Mouse (Mus musculus): ENCODE data around the gene Rarb. TPM values are rescaled to one million over a fixed set of nuclear protein-coding genes. Genes with fewer than 3 reads are reported as not detected.
"Not testable (repeated sequence)": the region's sequence is repeated elsewhere in the genome, so short reads cannot be mapped to it uniquely, and the experiment has no call there.

Gene Rarb
- polyA plus RNA-seq, 1 experiment from 2014 or later: 13.9 TPM

DNA sequence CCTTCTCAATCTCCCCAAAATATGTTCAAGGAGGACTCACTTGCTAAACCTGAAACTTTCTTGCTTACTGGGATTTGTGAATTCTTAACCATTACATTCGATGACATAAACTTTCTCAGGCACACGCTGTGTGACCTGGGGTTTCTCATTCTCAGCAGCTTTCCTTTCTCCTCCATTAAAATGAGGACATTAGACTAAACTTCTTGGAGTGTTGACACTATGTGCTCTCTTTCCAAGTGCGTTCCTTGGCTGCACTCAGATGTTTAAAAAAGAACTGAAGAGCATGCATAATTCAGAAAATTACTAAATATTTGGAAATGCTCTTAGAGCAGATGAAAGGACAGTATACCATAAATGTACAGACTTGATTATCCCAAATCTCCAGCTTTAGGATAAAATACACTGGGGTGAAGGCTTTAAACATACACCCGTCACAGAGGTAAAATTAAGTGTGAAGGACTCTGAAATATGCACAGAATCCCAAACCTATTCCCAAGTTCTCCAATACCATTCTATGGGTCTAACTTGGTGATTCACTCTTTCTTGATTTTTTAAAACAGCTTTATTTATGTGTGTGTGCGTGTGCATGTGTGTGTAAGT is 36.9 kb downstream of the Rarb start:
- Histone ChIP-seq H3K4me3 (ENCODE audit: low read depth, low read length) (no peak overlapping the region), H3K4me2 (ENCODE audit: low read length) (no peak overlapping the region), H3K27me3 (replicated peaks; ENCODE audit: control insufficient read depth, insufficient read depth, low read length) (no peaks in the 10 kb centered on the region), H3K27ac (ENCODE audit: low read depth, low read length) (no peak overlapping the region), H3K9ac (ENCODE audit: low read length) (no peak overlapping the region), H3K4me1 (ENCODE audit: control insufficient read depth, insufficient read depth, low read length) (no peaks in the 10 kb centered on the region), H3K36me3 (ENCODE audit: control insufficient read depth, insufficient read depth, low read length) (no peaks in the 10 kb centered on the region), H3K9me3 (replicated peaks; ENCODE audit: control insufficient read depth, low read length) (no peaks in the 10 kb centered on the region)
- WGBS: 90% methylated on average over 5 of the region's 5 CpGs
- no peak for DNase-seq (ENCODE audit: low spot score)
- ATAC-seq: no peak

GRCm38 (mm10) chr14:16776723-16777381 is 42.1 kb downstream of the Rarb start:
- H3K4me3 ChIP-seq (ENCODE audit: low read depth, low read length): no peak overlapping the region
- no peak overlapping the region for H3K9ac ChIP-seq (ENCODE audit: low read length)
- DNase-seq (ENCODE audit: low spot score) (no peak), ATAC-seq (no peak)
- no peak overlapping the region for H3K4me2 ChIP-seq (ENCODE audit: low read length)
- H3K9me3 ChIP-seq (replicated peaks; ENCODE audit: control insufficient read depth, low read length): no peaks in the 10 kb centered on the region
- H3K36me3 ChIP-seq (ENCODE audit: control insufficient read depth, insufficient read depth, low read length): no peaks in the 10 kb centered on the region
- H3K27ac ChIP-seq (ENCODE audit: low read depth, low read length): no peak overlapping the region
- WGBS: 85% methylated on average over 2 of the region's 2 CpGs
- H3K4me1 ChIP-seq (ENCODE audit: control insufficient read depth, insufficient read depth, low read length): no peaks in the 10 kb centered on the region
- no peaks in the 10 kb centered on the region for H3K27me3 ChIP-seq (replicated peaks; ENCODE audit: control insufficient read depth, insufficient read depth, low read length)

DNA sequence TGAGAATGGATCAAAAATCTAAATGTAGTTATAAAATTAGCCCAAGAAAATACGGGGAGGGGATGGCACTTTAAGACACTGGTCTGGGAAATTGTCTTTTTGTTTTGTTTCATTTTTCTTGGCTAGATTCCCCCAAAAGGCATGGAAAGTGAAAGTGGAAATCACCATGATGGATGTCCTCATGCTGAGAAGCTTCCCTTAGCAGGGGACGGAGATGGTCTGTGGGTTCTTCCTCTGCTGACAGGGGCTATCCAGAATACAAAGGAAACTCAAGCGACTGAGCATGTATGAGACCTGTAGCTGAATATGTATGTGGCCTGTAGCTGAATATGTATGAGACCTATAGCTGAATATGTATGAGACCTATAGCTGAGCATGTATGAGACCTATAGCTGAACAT is 46.0 kb downstream of the Rarb start:
- Histone ChIP-seq H3K27ac (ENCODE audit: low read depth, low read length) (no peak overlapping the region), H3K27me3 (replicated peaks; ENCODE audit: control insufficient read depth, insufficient read depth, low read length) (no peaks in the 10 kb centered on the region), H3K9ac (ENCODE audit: low read length) (no peak overlapping the region), H3K36me3 (ENCODE audit: control insufficient read depth, insufficient read depth, low read length) (no peaks in the 10 kb centered on the region), H3K4me3 (ENCODE audit: low read depth, low read length) (no peak overlapping the region), H3K4me1 (ENCODE audit: control insufficient read depth, insufficient read depth, low read length) (no peaks in the 10 kb centered on the region), H3K4me2 (ENCODE audit: low read length) (no peak overlapping the region), H3K9me3 (replicated peaks; ENCODE audit: control insufficient read depth, low read length) (no peaks in the 10 kb centered on the region)
- 73% methylated on average over 3 of the region's 3 CpGs for WGBS
- ATAC-seq: no peak
- no peak for DNase-seq (ENCODE audit: low spot score)

GRCm38 (mm10) chr14:16765891-16766290 is 53.1 kb downstream of the Rarb start:
- ATAC-seq: no peak

GRCm38 (mm10) chr14:16762773-16763172 is 56.2 kb downstream of the Rarb start:
- Histone ChIP-seq H3K27ac (ENCODE audit: low read depth, low read length) (no peak overlapping the region), H3K36me3 (ENCODE audit: control insufficient read depth, insufficient read depth, low read length) (no peaks in the 10 kb centered on the region), H3K27me3 (replicated peaks; ENCODE audit: control insufficient read depth, insufficient read depth, low read length) (no peaks in the 10 kb centered on the region), H3K4me2 (ENCODE audit: low read length) (no peak overlapping the region), H3K4me3 (ENCODE audit: low read depth, low read length) (no peak overlapping the region), H3K4me1 (ENCODE audit: control insufficient read depth, insufficient read depth, low read length) (no peaks in the 10 kb centered on the region), H3K9me3 (replicated peaks; ENCODE audit: control insufficient read depth, low read length) (no peaks in the 10 kb centered on the region), H3K9ac (ENCODE audit: low read length) (no peak overlapping the region)
- ATAC-seq (no peak), DNase-seq (ENCODE audit: low spot score) (peak; percentile 20)

More at GRCm38 (mm10) chr14:16765891-16766290, 53.1 kb downstream of the Rarb start:
- no peaks in the 10 kb centered on the region for H3K27me3 ChIP-seq (replicated peaks; ENCODE audit: control insufficient read depth, insufficient read depth, low read length)
- no peak overlapping the region for H3K9ac ChIP-seq (ENCODE audit: low read length)
- no peak overlapping the region for H3K27ac ChIP-seq (ENCODE audit: low read depth, low read length)
- no peaks in the 10 kb centered on the region for H3K4me1 ChIP-seq (ENCODE audit: control insufficient read depth, insufficient read depth, low read length)
- no peak overlapping the region for H3K4me3 ChIP-seq (ENCODE audit: low read depth, low read length)
- no peak for DNase-seq (ENCODE audit: low spot score)
- H3K9me3 ChIP-seq (replicated peaks; ENCODE audit: control insufficient read depth, low read length): no peaks in the 10 kb centered on the region
- no peak overlapping the region for H3K4me2 ChIP-seq (ENCODE audit: low read length)
- no peaks in the 10 kb centered on the region for H3K36me3 ChIP-seq (ENCODE audit: control insufficient read depth, insufficient read depth, low read length)
- 71% methylated on average over 1 of the region's 1 CpGs for WGBS

GRCm38 (mm10) chr14:16758773-16759434 is 60.1 kb downstream of the Rarb start:
- ATAC-seq (peak; percentile 18; the same call in 1 of the 2 replicates), DNase-seq (ENCODE audit: low spot score) (peak; percentile 36)
- Histone ChIP-seq H3K9me3 (replicated peaks; ENCODE audit: control insufficient read depth, low read length) (no peaks in the 10 kb centered on the region), H3K4me2 (ENCODE audit: low read length) (no peak overlapping the region), H3K36me3 (ENCODE audit: control insufficient read depth, insufficient read depth, low read length) (no peaks in the 10 kb centered on the region), H3K27me3 (replicated peaks; ENCODE audit: control insufficient read depth, insufficient read depth, low read length) (no peaks in the 10 kb centered on the region), H3K9ac (ENCODE audit: low read length) (no peak overlapping the region), H3K27ac (ENCODE audit: low read depth, low read length) (no peak overlapping the region), H3K4me1 (ENCODE audit: control insufficient read depth, insufficient read depth, low read length) (no peaks in the 10 kb centered on the region), H3K4me3 (ENCODE audit: low read depth, low read length) (no peak overlapping the region)
- 78% methylated on average over 6 of the region's 6 CpGs for WGBS

GRCm38 (mm10) chr14:16755601-16756000 is 63.4 kb downstream of the Rarb start:
- H3K27me3 ChIP-seq (replicated peaks; ENCODE audit: control insufficient read depth, insufficient read depth, low read length); H3K27ac ChIP-seq (ENCODE audit: low read depth, low read length); H3K9ac ChIP-seq (ENCODE audit: low read length); H3K4me2 ChIP-seq (ENCODE audit: low read length); H3K4me3 ChIP-seq (ENCODE audit: low read depth, low read length); DNase-seq (ENCODE audit: low spot score); H3K9me3 ChIP-seq (replicated peaks; ENCODE audit: control insufficient read depth, low read length); H3K4me1 ChIP-seq (ENCODE audit: control insufficient read depth, insufficient read depth, low read length); H3K36me3 ChIP-seq (ENCODE audit: control insufficient read depth, insufficient read depth, low read length); ATAC-seq: not testable (repeated sequence)
- 98% methylated on average over 1 of the region's 1 CpGs for WGBS

DNA sequence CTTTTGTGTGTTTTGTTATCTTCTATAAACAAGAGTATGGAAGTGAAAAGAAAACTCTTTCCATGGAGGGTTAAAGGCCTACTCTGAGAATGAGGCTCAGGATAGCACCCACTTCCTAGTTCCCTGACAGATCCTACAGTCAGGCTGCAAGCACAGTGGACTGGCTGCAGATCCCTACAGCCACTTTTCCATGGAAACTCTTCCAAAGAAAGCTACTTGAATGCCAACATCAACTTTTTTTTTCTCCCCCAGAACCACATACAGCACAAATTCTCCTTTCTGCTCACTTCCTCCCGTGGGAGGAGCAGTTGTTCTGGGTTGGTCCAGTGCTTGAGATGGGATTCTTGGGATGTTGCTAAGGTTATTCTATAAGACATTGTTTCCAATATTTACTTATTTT is 66.3 kb downstream of the Rarb start:
- H3K9ac ChIP-seq (ENCODE audit: low read length): no peak overlapping the region
- 85% methylated on average over 1 of the region's 1 CpGs for WGBS
- no peaks in the 10 kb centered on the region for H3K36me3 ChIP-seq (ENCODE audit: control insufficient read depth, insufficient read depth, low read length)
- no peak overlapping the region for H3K4me2 ChIP-seq (ENCODE audit: low read length)
- H3K9me3 ChIP-seq (replicated peaks; ENCODE audit: control insufficient read depth, low read length): no peaks in the 10 kb centered on the region
- H3K27me3 ChIP-seq (replicated peaks; ENCODE audit: control insufficient read depth, insufficient read depth, low read length): no peaks in the 10 kb centered on the region
- H3K4me1 ChIP-seq (ENCODE audit: control insufficient read depth, insufficient read depth, low read length): no peaks in the 10 kb centered on the region
- no peak for ATAC-seq
- no peak for DNase-seq (ENCODE audit: low spot score)
- no peak overlapping the region for H3K27ac ChIP-seq (ENCODE audit: low read depth, low read length)
- H3K4me3 ChIP-seq (ENCODE audit: low read depth, low read length): no peak overlapping the region

DNA sequence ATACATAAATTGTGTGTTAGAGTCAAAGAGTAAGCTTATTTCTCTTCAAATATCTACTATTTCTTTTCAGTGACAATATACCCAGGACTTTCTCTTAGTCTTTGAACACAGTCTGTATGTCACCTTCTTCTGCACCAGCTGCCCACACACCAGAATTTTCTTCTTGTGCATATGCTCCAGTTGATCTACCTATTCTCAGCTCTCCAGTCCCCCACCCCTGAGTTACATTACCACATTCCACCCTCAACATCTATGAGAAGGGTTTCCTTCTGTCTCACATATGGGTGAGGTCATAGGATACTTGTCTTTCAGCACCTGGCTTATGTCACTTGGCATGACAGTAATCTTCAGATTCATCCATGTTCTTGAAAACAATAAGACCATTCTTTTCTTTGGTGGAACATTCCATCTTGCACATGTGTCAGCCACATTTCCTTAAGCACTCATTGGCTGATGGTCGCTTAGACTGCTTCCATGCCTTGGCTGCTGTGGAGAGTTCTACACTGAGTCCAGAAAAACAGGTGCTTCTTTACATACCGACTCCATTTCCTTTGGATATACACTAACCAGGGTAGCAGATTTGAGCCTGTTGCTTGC is 71.9 kb downstream of the Rarb start:
- Histone ChIP-seq H3K27ac (ENCODE audit: low read depth, low read length) (no peak overlapping the region), H3K9me3 (replicated peaks; ENCODE audit: control insufficient read depth, low read length) (no peaks in the 10 kb centered on the region), H3K4me3 (ENCODE audit: low read depth, low read length) (no peak overlapping the region), H3K27me3 (replicated peaks; ENCODE audit: control insufficient read depth, insufficient read depth, low read length) (0 out of 2 replicates have a peak, but pooled peaks cover 2% of the 10 kb centered on the region), H3K36me3 (ENCODE audit: control insufficient read depth, insufficient read depth, low read length) (no peaks in the 10 kb centered on the region), H3K4me1 (ENCODE audit: control insufficient read depth, insufficient read depth, low read length) (no peaks in the 10 kb centered on the region), H3K4me2 (ENCODE audit: low read length) (no peak overlapping the region), H3K9ac (ENCODE audit: low read length) (no peak overlapping the region)
- WGBS: 79% methylated on average over 2 of the region's 2 CpGs
- DNase-seq (ENCODE audit: low spot score): no peak
- no peak for ATAC-seq

All from forebrain, embryonic 14.5 days (tissue).